Mouse (Mus musculus) cerebellum, adult 8-10 months (tissue): ENCODE measurements around the gene Ccser1.

Source experiments
- DNase-seq: peaks from one replicate; pipeline ENCODE4 v3.0.0; 2022

Ccser1 gene

DNA sequence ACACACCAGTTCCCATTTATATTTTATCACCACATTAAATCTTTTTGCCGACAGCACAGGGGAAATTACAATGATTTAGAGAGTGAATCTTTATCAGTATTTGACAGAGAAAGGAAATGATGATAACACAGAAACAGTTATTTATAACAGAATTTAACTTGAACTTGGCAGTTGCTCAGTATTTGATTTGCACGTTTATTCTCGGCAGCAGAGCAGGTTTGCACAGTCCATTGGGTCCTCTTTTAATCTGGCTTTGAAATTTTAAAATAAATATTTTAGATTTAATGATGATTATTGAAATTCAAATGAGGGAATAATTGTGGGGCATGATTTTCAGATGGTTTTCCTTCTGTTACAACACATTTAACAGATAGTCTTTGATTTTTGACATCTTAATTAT lies 305.2 kb downstream of the Ccser1 start:
- no peak for DNase-seq

DNA sequence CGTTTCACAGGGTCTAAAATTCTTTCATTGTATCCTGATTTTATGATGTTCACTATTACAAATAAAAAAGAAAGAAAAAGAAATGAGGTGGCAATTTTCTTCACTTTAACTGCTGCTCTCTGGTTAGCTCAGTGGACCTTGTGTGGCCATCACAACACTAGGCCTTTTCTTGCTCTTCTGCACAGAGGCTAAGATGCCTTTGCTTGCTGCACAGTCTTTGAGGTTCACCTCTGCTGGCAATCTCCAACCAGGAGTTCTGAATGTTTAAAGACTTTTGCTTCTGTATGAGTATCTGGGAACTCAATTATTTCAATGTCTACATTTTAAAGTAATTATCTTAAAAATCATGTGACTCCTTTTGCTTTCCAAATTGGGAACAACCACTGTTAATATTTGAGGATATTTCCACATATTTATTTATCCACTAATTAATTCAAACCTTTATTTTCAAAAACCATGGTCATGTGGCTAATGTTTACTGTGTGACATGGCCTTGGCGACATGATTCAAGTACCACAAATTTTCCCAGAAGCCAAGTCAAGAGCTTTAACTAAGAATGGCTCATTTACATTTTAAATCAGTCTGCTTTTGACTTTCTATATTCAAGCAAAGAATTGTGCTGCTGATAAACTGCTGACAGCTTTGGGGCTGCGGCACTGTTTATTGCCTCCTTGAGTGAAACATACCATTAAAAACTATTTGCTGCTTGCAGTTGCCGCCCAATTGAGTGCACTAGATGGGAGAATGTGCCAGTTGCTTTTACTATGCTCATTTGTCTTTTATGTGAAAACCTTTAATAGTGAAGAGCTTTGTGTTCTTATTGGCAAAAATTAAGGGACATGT lies 312.1 kb downstream of the Ccser1 start:
- no peak for DNase-seq

DNA sequence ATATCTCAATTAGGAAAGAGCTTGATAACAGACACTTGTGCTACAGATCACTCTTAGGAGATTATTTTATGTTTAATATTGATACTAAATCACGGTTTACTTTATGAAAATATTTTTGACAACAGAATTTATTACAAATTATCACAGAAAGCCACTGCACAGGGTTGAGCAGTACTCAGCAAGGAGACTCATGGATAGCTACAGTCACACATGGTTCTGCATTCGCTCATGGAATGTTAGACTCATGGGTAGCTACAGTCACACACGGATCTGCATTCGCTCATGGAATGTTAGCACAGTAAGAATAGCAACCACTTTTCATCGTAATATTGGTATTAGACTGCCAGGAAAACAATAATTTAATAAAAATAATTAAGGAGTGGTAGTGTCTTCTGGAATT lies 313.3 kb downstream of the Ccser1 start:
- DNase-seq = no peak

DNA sequence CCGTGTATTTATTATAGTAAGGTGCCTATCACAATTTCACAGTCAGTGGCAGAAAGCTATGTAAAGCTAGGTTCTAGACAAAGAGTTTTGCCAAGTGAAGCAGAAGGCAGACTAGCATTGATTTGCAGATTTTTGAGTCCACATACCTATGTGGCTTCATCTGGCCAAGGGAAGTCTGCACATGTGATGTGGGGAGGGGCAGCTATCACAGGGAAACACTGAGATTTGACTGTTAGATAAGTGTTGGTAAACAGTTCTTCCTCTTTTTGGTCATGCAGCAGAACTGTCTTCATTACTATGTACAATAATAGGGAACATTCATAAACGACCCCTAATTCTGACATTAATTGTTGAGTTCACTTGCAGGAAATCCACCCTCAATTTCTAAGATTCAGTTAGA lies 335.2 kb downstream of the Ccser1 start:
- DNase-seq = no peak

DNA sequence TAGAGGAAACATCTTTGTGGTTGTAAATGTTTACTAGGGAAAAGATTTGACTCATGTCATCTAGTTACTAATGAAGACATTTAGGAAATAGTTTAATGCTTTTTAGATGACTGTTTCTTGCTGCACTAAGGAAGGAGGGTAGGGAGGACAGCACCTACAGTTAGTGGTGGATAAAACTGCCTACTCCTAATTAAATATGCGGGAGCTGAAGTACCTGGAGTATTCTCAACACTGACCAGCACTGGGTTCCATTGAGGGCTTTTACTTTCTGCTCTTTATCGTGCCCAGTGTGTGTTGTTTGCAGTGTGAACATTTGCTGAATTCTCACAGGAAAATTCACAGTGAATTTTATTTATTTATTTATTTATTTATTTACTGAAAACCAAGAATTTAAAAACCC lies 341.5 kb downstream of the Ccser1 start:
- no peak for DNase-seq

DNA sequence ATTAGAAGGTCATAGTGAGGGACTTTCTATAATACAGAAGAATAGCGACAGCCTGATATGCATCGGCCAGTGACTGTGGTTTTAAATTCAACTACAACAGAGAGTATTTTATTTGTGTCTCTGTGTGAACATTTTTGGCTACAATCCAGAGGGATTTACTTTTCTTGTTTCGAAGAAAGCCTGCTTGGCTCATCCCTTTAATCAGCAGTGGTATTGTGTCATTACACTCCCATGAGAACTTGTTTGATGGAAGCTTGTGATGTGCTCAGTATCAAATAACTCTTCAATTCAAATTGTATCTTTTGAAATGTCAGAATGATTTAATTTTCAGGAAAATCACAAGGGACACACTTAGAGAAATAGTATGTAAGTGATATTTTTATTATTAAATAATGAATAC lies 342.0 kb downstream of the Ccser1 start:
- DNase-seq = no peak

DNA sequence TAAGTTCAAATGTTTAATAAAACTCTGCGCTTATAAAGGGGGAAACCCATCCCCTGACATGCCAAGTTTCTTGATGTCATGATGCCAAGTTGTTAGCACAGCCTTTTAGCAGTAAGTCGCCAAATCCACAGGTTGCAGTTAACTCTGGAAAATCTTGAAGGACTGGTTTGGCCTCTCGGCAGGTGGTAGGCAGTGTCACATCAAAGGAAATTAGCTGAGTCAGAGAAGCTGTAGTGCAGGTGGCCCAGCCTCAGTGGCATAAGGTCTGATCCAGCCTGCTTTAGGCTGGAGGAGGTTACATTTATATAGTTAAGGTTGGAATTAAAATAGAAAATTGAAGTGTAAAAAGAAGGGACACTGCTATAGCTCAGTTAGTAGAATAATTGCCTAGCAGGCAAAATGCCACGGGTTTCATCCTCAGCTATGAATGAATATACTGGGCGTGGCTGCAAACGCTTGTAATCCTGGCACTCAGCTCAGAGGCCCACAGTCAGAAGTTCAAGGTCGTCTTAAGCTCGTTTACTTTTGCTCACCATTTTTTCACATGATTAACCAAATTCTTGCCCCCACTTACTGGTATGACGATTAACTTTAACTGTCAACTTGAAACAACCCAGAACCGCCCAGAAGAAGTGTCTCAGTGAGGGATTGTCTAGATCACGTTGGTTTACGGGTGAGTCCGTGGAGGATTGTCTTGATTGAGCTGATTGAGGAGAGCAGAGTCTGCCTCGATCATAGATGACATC lies 343.8 kb downstream of the Ccser1 start:
- no peak for DNase-seq

DNA sequence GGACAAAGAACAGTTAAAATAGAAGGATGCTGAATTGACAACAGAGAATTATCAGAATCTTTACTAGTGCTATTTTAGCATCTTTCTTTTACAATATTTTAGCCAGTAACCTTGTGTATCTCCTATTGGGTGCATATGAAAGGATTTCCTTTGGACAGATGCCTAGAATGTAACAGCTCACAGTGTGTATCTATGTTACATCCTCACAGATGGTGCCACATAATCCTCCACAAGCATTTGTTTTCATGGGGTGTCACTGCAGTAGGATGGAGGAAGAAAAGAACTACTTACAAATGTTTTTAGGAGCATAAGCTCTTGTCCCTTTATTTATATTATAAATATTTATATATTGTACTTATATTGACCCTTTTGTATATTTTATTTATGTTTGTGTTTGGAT lies 360.6 kb downstream of the Ccser1 start:
- DNase-seq = no peak

DNA sequence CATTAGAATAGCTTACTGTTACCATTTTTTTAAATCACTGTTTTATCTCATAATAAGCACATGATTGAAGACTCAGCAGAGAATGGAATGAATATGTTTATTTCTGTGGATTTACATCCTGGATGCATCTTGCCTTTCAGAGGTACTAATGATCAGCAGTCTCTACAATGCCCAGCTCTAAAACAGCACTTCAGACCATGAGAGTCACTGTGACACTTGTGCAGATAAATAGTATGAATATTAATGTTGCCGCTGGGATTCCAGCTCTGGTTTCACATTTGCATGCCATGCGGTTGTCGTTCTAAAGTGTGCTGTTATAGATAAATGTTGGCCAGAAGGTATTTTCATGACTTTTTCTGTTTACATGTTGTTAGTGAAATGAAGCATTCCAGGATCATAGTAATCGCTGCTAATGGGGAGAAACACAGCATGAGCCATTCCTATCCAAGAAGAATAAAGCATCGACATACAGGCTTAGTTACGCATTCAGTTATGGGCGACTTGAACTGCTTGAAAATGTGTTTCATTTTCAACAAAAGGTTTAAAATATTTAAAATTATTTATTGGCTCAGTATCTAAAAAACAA lies 363.4 kb downstream of the Ccser1 start:
- no peak for DNase-seq

DNA sequence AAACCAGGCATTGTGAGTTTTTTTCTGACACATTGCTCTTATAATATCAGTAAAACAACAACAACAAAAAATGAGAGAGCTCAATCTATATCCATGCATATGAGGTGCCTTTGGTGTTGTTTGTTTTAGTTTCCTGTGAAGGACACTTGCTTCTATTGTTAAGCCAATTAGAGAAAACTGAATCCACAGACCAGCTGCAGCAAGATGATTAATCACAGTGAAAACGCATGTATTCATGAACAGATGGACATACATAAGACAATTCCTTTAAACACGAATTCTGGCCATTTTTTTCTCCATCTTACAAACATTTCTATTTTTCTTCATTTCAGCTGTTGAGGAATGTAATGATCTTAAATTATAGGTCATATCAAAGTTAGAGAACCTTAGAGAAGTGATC lies 387.4 kb downstream of the Ccser1 start:
- DNase-seq = no peak

DNA sequence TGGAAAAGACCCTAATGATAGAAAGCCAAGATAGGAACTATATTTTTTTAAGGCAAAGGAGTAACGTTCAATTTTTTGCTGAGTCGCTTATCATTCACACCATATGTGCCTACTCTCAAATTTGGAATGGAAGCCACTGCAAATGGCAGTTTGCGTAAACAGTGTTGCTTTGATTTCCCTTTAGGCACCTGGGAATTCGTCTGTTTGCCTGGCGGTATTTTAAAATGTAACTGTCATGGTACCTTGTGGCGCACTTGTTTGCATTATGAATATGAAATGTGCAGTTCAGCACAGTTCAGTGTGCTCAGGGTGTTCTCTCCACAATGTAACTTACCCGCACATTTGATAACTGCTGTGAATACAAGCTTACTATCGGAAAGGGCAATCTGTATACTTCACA lies 387.8 kb downstream of the Ccser1 start:
- no peak for DNase-seq

DNA sequence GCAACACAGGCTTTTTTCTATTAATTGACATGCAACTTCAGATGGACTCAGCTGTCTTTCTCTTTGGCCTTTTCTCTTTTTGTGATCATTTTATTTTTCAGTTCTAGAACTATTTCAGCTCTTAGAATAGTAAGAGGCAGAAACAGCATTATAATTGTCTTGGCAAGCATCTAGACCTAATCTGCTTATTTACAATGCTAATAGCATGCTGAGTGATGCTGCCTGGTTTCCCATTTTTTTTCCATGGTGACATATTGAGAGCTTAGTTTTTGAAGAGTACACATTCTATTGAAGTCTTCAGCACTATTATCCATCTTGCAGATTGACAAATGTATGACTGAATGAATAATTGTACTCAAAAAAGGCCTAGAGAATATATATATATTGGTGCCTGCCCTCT lies 401.6 kb downstream of the Ccser1 start:
- DNase-seq = no peak

DNA sequence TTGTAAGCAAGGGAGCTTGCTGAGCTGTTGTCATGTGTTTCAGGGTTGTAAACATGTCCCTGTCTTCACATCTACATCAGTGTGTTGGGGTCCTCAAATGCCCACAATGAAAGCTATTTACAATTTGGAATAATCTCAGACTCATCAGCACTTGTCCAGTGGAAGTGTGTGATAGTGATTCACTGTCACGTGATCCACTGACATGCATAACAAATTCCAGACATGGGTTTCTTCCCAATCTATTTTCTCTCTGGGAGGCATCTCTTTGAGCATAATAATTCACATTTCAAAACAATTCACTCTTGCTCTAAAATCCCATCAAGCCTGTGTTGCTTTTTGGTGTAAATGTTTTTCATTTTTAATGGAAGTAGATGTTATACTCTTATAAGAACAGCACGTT lies 408.9 kb downstream of the Ccser1 start:
- DNase-seq = no peak

DNA sequence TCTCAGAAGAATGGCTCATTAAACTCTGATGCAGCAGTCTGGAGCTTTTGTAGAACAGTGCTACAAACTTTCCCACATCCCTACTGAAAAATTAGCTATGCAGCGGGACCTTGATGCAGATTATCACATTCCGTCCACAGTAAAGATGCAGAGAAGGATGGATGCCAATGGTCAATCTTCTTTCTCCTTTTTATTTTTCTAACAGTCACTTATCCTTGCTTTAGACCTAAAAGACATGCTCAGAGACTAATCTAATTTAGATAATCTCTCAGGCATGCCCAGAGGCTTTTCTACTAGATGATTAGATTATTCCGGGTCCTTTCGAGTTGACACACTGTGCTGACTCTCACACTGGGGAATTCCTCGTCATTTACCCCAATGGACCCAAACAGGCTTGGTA lies 421.8 kb downstream of the Ccser1 start:
- DNase-seq = no peak

DNA sequence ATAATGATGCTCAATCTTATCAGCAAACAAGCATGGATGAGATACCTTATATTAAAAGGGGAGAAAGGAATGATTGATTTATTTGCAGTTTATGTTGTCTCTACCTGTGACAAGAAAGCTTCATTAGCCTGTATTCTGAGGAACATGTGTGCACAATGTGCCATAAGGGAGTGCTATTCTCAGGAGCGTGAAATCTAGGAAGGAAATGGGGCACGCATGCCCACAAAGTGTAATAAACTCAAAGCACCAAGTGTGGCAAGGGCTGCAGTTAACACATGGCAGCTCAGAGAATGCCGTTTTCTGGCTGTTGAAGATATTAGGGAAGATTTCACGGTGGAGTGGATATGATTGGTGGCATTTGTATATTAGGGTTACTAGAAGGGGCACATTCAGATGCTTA lies 434.8 kb downstream of the Ccser1 start:
- no peak for DNase-seq

DNA sequence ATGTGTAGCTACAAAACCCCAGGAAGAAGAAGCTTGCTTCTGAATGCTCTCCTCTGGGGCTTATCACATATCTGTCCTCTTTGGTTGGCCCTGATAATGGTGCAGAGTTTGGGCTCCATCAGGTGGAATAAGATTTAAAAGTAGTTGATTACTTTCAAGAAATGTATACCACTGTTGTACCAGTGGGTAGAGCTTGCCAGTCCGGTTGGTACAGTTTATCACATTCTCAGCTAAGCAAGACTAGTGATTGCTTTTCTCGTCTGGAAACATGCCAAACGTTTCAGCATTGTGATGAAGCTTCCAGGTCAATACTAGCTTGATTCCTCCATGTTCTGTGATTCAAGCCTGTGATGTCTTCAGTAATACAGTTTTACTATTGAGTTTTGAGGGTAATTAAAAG lies 441.6 kb downstream of the Ccser1 start:
- no peak for DNase-seq

DNA sequence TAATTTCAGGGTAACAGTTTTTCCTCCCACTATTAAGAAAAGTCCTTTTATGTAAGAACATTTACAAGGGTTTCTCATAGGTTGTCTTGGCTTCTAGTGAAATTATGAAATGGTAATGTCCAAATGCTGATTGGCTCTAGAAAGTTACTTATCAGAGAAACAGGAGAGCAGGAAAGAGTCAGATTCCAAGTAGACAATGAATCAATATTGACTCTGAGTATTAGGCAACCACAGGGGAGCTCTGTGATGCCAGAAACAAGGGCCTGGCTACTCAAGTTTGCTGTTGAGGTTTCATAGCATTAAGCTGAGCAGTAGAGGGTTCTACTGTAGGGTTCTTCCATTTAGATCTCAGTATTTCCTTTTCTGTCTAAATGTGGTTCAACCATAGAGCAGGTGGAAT lies 481.3 kb downstream of the Ccser1 start:
- no peak for DNase-seq

DNA sequence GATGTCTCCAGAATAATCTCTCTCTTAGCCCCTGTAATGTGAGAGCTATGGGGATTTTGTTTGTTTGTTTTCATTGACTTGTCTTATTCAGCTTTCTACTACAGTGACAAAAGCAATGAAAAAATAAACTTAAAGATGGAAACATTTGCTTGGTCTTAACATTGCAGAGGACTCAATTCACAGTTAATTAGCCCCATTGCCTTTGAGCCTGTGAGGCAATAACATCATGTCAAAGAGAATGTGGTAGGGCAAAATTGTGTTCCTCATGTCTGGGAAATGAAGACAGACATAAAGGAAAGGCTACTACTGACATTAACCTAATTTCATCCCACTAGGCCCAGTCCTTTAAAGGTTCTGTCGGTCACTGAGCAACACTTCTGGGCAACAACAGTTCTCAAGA lies 484.4 kb downstream of the Ccser1 start:
- no peak for DNase-seq

DNA sequence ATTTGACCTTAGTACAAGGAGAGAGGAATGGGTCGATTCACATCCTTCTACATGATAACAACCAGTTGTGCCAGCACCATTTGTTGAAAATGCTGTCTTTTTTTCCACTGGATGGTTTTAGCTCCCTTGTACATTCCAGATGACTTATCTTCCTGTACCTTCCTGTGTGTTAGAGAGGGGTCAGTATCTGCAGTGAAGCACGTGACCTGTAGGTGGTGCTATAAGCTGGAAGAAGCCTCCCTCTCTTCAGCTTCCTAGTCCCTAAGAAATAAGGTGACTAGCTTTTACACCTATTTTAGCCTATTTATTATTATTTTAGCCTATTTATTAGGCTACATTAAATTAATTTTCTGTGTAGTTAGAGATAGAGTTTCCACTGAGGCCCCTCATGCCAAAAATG lies 506.9 kb downstream of the Ccser1 start:
- DNase-seq = no peak

DNA sequence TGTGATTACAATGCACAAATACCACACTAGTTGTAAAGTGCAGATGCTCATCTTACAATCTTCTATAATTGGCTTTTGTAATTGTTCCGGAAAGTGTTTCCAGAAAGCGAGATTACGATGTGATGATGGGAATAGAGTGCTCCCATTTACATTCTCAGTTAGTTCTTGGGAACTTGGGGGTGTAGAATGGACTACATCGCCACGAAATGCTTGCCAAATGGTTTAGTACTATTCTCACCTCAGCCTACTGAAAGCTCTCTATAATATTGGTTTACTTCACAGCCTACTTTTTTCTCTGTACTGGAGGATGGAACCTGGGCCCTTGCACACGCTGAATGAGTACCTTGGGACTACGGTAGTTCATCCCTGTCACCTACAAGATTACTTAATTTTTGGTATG lies 522.9 kb downstream of the Ccser1 start:
- DNase-seq = no peak

DNA sequence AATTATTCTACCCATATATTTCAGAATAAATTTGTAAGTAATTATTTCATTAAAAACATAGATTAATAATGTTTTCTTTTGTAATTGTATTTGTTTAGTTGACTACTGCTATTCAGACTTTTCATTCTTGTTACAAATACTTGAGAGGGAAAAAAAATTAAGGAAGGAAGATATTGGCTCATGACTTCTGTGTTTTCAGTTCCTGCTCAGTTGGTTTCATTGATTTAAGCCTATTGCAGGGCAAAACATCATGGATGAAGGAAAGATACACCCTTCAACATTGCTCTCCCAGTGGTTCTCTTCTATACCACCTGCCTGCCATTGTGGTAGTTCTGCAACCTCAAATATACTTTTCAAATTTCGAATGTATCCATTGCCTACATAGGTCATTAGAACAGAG lies 541.1 kb downstream of the Ccser1 start:
- no peak for DNase-seq

DNA sequence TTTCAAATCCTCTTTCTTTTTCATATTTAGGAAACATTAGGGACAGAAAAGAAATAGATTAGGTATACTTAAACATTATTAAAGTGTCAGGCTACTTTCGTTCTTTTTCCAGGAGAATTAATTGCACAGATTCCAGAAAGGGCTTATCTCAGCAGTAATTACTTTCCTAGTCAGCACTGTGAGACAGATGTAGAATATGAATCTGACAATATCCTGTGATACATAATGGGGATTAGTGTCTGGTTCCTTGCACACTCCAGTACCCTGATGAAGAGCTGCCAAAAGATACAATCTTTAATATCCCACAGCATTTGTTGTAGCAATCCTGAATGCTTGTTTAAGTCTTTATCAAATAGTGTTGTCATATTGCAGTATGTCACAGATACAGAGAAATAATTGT lies 548.9 kb downstream of the Ccser1 start:
- DNase-seq = no peak

DNA sequence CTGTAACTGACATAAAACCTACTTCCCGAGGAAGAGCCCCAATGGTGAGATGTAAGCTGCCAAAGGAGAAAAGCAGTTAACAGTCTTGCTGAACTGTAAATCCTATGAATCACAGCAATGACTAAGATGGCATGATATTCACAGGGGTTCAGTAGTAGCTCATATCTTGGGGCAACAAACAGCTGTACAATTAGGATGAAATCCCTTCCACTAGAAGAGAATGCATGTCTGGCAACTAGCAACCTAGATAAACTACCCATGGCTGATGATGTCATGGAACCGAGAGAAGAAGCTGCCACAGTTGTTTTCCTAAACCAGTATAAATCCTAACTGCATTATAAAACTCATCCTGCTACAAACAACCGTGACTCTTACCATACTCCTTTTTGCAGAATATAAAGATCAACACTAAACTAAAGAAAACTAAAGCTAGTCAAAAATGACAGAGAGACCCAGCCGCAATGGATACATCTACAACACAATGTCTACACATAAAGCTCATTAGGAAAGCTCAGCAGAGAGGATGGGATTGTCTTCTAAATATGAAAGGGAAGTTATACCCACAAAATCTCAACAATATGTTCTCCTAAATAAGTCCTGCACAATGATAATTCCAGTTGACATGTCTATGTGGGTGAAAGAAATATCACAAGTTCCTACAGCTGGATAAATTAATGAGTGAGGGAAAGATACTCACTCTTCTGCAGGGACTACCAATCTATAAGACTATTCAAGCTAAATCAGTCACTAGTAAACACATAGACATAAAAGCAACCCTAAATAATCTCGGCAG lies 550.2 kb downstream of the Ccser1 start:
- no peak for DNase-seq
